Mouse (Mus musculus) kidney, adult 2 months (tissue): ENCODE measurements around the gene Olfr279.
"Not testable (repeated sequence)": the region's sequence is repeated elsewhere in the genome, so short reads cannot be mapped to it uniquely, and the experiment has no call there.

Experiments
- CTCF ChIP-seq: fragments of 200-500 bp; conservative IDR thresholded peaks from 2 replicates; pipeline ENCODE4 v1.5.1; 2011; ENCODE audit warnings: low read depth, mild to moderate bottlenecking, control low read depth, low read length, moderate library complexity, mixed read lengths; ENCODE audit not compliant: insufficient read depth, insufficient read length
- POLR2A ChIP-seq: fragments of 200-500 bp; IDR thresholded peaks from one replicate; pipeline ENCODE4 v1.6.1; 2011; ENCODE audit warnings: low read depth, low read length, control low read depth

GRCm38 (mm10) chr15:98513676-98514075 lies 21.5 kb downstream of the Olfr279 start:
- TF ChIP-seq CTCF, POLR2A: not testable (repeated sequence)
